Mouse (Mus musculus) myocyte (in vitro differentiated cells): ENCODE results near the gene Meaf6. TPM values are rescaled to one million over a fixed set of nuclear protein-coding genes. Genes with fewer than 3 reads are reported as not detected.

ENCODE experiments used
- H3K27me3 ChIP-seq: one replicate; pipeline ENCODE4 v1.6.1; 2011; ENCODE audit not compliant: control insufficient read depth, insufficient read depth, insufficient read length
- H3K36me3 ChIP-seq: one replicate; pipeline ENCODE4 v1.6.1; 2011; ENCODE audit not compliant: control insufficient read depth, insufficient read depth
- H3K4me2 ChIP-seq: one replicate; pipeline ENCODE4 v1.6.1; 2011; ENCODE audit warnings: low read depth, control low read depth
- H3K4me3 ChIP-seq: one replicate; pipeline ENCODE4 v1.5.1; 2011; ENCODE audit warnings: mild to moderate bottlenecking, control low read depth, moderate library complexity
- H3K79me2 ChIP-seq: one replicate; pipeline ENCODE4 v1.6.1; 2011; ENCODE audit not compliant: control insufficient read depth, insufficient read depth
- H3ac ChIP-seq: one replicate; pipeline ENCODE4 v1.6.1; 2011; ENCODE audit not compliant: control insufficient read depth, insufficient read length
- CEBPB ChIP-seq: IDR thresholded peaks from 2 replicates; pipeline ENCODE4 v1.6.1; 2011; ENCODE audit warnings: mild to moderate bottlenecking, moderate library complexity; ENCODE audit not compliant: poor library complexity, insufficient read depth, severe bottlenecking
- E2F4 ChIP-seq: IDR thresholded peaks from one replicate; pipeline ENCODE4 v1.6.1; 2011; ENCODE audit warnings: mild to moderate bottlenecking, control low read depth, moderate library complexity; ENCODE audit not compliant: insufficient read depth
- MAX ChIP-seq: IDR thresholded peaks from one replicate; pipeline ENCODE4 v1.6.1; 2011; ENCODE audit warnings: low read depth, mild to moderate bottlenecking, control low read depth
- MYOD1 ChIP-seq, 3 experiments: IDR thresholded peaks; one replicate each; pipeline ENCODE4 v1.6.1; 2011; ENCODE audit warnings: control low read depth in 2 of 3, low read depth in 2 of 3, mild to moderate bottlenecking in 2 of 3, moderate library complexity in 1 of 3; ENCODE audit not compliant: insufficient read length in 2 of 3, control insufficient read depth in 1 of 3
- MYOG ChIP-seq, 3 experiments: IDR thresholded peaks; one replicate each; pipeline ENCODE4 v1.6.1; 2011; ENCODE audit warnings: control low read depth in 2 of 3, low read depth in 2 of 3, mild to moderate bottlenecking in 2 of 3; ENCODE audit not compliant: insufficient read length in 2 of 3, control insufficient read depth in 1 of 3, insufficient read depth in 1 of 3
- POLR2A ChIP-seq: IDR thresholded peaks from one replicate; pipeline ENCODE4 v1.6.1; 2011; ENCODE audit warnings: low read depth, mild to moderate bottlenecking, control low read depth, moderate library complexity; ENCODE audit not compliant: insufficient read length
- POLR2AphosphoS2 ChIP-seq: IDR thresholded peaks from one replicate; pipeline ENCODE4 v1.6.1; 2011; ENCODE audit warnings: low read depth, control low read depth; ENCODE audit not compliant: insufficient read length
- REST ChIP-seq: IDR thresholded peaks from one replicate; pipeline ENCODE4 v1.6.1; 2011; ENCODE audit warnings: mild to moderate bottlenecking, control low read depth, moderate library complexity; ENCODE audit not compliant: insufficient read depth, insufficient read length
- SRF ChIP-seq: IDR thresholded peaks from one replicate; pipeline ENCODE4 v1.6.1; 2011; ENCODE audit warnings: low read depth; ENCODE audit not compliant: control insufficient read depth, insufficient read length
- TCF12 ChIP-seq: IDR thresholded peaks from one replicate; pipeline ENCODE4 v1.6.1; 2011; ENCODE audit warnings: mild to moderate bottlenecking, control low read depth; ENCODE audit not compliant: poor library complexity, insufficient read depth, severe bottlenecking
- TCF3 ChIP-seq: IDR thresholded peaks from one replicate; pipeline ENCODE4 v1.6.1; 2011; ENCODE audit warnings: low read depth, control low read depth; ENCODE audit not compliant: insufficient read length
- USF1 ChIP-seq: IDR thresholded peaks from one replicate; pipeline ENCODE4 v1.6.1; 2011; ENCODE audit warnings: low read depth, mild to moderate bottlenecking, control low read depth, moderate library complexity
- polyA plus RNA-seq: library from polyadenylated mRNA; unstranded; fragments of >200 nt; fragmentation: generic; extraction: Trizol; gene quantifications from one replicate; pipeline ENCODE4 v1.2.1, GENCODE M21; 2012; ENCODE audit warnings: missing spikeins

The Meaf6 gene
- polyA plus RNA-seq, 1 experiment: 19.3 TPM

GRCm38 (mm10) chr4:125066490-125067370 lies 18.2 kb upstream of the Meaf6 start, which contains the start of gene Snip1:
Gene Snip1 (plus strand): TSS chr4:125066672.
- Histone ChIP-seq H3K36me3 (peaks cover 22% of the 10 kb centered on the region), H3K27me3 (no peaks in the 10 kb centered on the region), H3K4me2 (peak within 1 kb of the TSS; percentile 98), H3K79me2 (peaks cover 34% of the 10 kb centered on the region), H3K4me3 (peak within 1 kb of the TSS; percentile 68), H3ac (peak within 1 kb of the TSS; percentile 90)
- TF ChIP-seq TCF12 (no peak), SRF (no peak), E2F4 (no peak), MYOG (IDR thresholded peaks at IDR 0.05; ENCODE audit: control insufficient read depth in 1 of 3, insufficient read depth in 1 of 3, insufficient read length in 2 of 3, low read depth in 2 of 3) (peak in 1 of 3 experiments; percentile 42), POLR2A (peak; percentile 94), POLR2AphosphoS2 (peak; percentile 91), CEBPB (no peak), USF1 (no peak), TCF3 (no peak), MYOD1 (IDR thresholded peaks at IDR 0.05; ENCODE audit: control insufficient read depth in 1 of 3, insufficient read length in 2 of 3, low read depth in 2 of 3) (peak in 2 of 3 experiments; percentile 16 to 36), REST (no peak), MAX (no peak)

GRCm38 (mm10) chr4:125077700-125078099 lies 7.2 kb upstream of the Meaf6 start:
- Histone ChIP-seq H3K79me2 (no peaks in the 10 kb centered on the region), H3K4me2 (no peak overlapping the region), H3K4me3 (no peak overlapping the region), H3K27me3 (no peaks in the 10 kb centered on the region), H3ac (no peak overlapping the region), H3K36me3 (peaks cover 6% of the 10 kb centered on the region)
- TF ChIP-seq MAX (no peak), POLR2AphosphoS2 (no peak), POLR2A (no peak)

- Histone ChIP-seq H3K27me3 (no peaks in the 10 kb centered on the region), H3K79me2 (no peaks in the 10 kb centered on the region), H3ac (no peak overlapping the region), H3K4me2 (no peak overlapping the region), H3K4me3 (no peak overlapping the region), H3K36me3 (no peaks in the 10 kb centered on the region)
- TF ChIP-seq MYOG (IDR thresholded peaks at IDR 0.05; ENCODE audit: control insufficient read depth in 1 of 3, insufficient read depth in 1 of 3, insufficient read length in 2 of 3, low read depth in 2 of 3) (no peak), POLR2AphosphoS2 (no peak), TCF3 (no peak), E2F4 (no peak)
Observed at GRCm38 (mm10) chr4:125078698-125079097, 6.2 kb upstream of the Meaf6 start.

- Histone ChIP-seq H3ac (peak overlapping the region; percentile 64), H3K36me3 (peaks cover 5% of the 10 kb centered on the region), H3K27me3 (no peaks in the 10 kb centered on the region), H3K79me2 (peaks cover 4% of the 10 kb centered on the region), H3K4me2 (peak overlapping the region; percentile 86), H3K4me3 (peak overlapping the region; percentile 48)
- TF ChIP-seq USF1 (no peak), SRF (peak; percentile 2)
Observed at GRCm38 (mm10) chr4:125085346-125085841, 460 bp downstream of the Meaf6 start.

- Histone ChIP-seq H3K79me2 (no peaks in the 10 kb centered on the region), H3K4me3 (no peak overlapping the region), H3K36me3 (peaks cover 5% of the 10 kb centered on the region), H3K27me3 (no peaks in the 10 kb centered on the region), H3K4me2 (no peak overlapping the region), H3ac (no peak overlapping the region)
- TF ChIP-seq MAX: no peak
Observed at GRCm38 (mm10) chr4:125093031-125093430, 8.1 kb downstream of the Meaf6 start.

- Histone ChIP-seq H3K27me3 (no peaks in the 10 kb centered on the region), H3K4me3 (no peak overlapping the region), H3ac (no peak overlapping the region), H3K36me3 (peaks cover 5% of the 10 kb centered on the region), H3K4me2 (no peak overlapping the region), H3K79me2 (no peaks in the 10 kb centered on the region)
- TF ChIP-seq CEBPB: no peak
Observed at GRCm38 (mm10) chr4:125096066-125096465, 11.1 kb downstream of the Meaf6 start.
